Mouse (Mus musculus): ENCODE results near the gene Slc5a4a. TPM values are rescaled to one million over a fixed set of nuclear protein-coding genes. Genes with fewer than 3 reads are reported as not detected.
A peak's percentile ranks its signal among the peaks of the same experiment; 100 is the strongest.

The Slc5a4a gene
- polyA plus RNA-seq (2014; fragmentation: Nextera tagmentation; extraction: Ambion mirVana): not detected in 2 replicates

DNA sequence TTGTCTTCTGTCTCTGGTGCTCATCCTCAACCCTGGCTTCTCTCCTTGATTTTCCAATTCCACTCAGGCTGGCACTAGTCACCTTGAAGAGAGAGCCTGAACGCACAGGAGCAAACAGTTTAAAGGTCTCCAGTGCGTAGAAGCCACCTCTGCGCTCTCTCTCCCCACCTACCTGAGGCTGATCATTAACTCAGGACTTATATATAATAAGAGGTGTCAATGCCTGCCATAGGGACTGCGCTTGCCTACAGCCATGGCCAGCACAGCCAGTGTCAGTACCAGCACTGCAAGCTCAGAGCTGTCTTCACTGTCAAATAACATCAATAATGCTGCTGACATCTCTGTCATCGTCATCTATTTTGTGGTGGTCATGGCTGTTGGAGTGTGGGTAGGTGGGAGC, at the start of gene Slc5a4a:
TSS of gene Slc5a4a (plus strand) at position 174 of the 400 bp plus-strand sequence.
- DNase-seq (ENCODE audit: low spot score) (no peak), ATAC-seq (ENCODE audit: low read depth) (no peak)
- no peaks in the 10 kb centered on the region for H3K4me1 ChIP-seq (ENCODE audit: control insufficient read depth, insufficient read depth, low read length)
- no peak within 1 kb of the TSS for H3K9ac ChIP-seq (ENCODE audit: low read depth, low read length)
- no peak within 1 kb of the TSS for H3K27ac ChIP-seq (replicated peaks; ENCODE audit: low read depth, low read length)
- H3K4me2 ChIP-seq (ENCODE audit: low read depth, low read length): no peak within 1 kb of the TSS
- 93% methylated on average over 5 of the region's 5 CpGs for WGBS
- H3K9me3 ChIP-seq (ENCODE audit: control insufficient read depth, low read length): no peaks in the 10 kb centered on the region
- no peaks in the 10 kb centered on the region for H3K27me3 ChIP-seq (replicated peaks; ENCODE audit: control insufficient read depth, insufficient read depth, low read length)
- H3K36me3 ChIP-seq (ENCODE audit: control insufficient read depth, insufficient read depth, low read length): no peaks in the 10 kb centered on the region
- H3K4me3 ChIP-seq (ENCODE audit: low read depth, low read length): no peak within 1 kb of the TSS

DNA sequence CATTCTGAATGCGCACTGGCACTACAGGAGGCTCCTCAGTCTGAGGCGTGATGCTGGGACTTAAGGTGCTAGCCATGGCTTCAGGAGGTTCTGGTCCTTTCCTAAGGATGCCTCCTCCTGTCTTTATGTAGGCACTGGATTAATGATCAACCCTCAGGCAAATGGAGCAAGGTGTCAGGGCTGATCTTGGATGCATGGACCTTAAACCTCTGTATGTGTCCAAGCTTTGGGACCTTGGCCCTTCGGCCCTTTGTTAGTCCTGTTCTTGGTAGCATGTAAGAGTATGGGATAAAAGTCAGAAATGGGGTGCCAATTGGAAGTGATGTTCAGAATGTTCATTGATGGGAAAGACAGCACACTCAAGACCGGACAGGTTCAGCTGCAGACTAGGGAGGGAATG, 36.4 kb upstream of the Slc5a4a start, which contains the start of gene Slc5a4b:
TSS of gene Slc5a4b (minus strand) at position 101 of the 400 bp plus-strand sequence.
- no peak within 1 kb of the TSS for H3K27ac ChIP-seq (replicated peaks; ENCODE audit: low read depth, low read length)
- H3K9ac ChIP-seq (ENCODE audit: low read depth, low read length): no peak within 1 kb of the TSS
- H3K4me3 ChIP-seq (ENCODE audit: low read depth, low read length): no peak within 1 kb of the TSS
- no peaks in the 10 kb centered on the region for H3K9me3 ChIP-seq (ENCODE audit: control insufficient read depth, low read length)
- DNase-seq (ENCODE audit: low spot score): no peak
- WGBS: 88% methylated on average over 4 of the region's 4 CpGs
- no peak for ATAC-seq (ENCODE audit: low read depth)
- no peaks in the 10 kb centered on the region for H3K27me3 ChIP-seq (replicated peaks; ENCODE audit: control insufficient read depth, insufficient read depth, low read length)
- no peaks in the 10 kb centered on the region for H3K36me3 ChIP-seq (ENCODE audit: control insufficient read depth, insufficient read depth, low read length)
- H3K4me1 ChIP-seq (ENCODE audit: control insufficient read depth, insufficient read depth, low read length): no peaks in the 10 kb centered on the region
- no peak within 1 kb of the TSS for H3K4me2 ChIP-seq (ENCODE audit: low read depth, low read length)

DNA sequence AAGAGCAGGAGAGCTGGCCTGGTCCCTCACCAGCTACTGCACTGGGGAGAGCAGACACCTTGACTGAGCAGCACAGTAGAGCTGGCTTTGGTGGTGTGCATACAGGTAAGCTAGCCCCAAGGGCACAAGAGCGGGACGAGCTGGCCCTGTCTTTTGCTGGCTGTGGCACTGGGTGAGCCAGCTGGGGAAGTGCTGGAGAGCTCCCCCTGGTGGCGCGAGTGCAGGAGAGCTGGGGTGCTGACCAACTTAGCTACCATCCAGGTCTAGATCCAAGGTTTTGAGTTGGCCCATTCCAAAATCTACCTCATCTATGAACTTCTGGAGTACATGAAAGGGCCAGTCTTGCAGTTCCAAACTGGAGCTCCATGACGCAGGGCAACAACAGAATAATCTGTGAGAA, 29.3 kb upstream of the Slc5a4a start:
- no peak overlapping the region for H3K9ac ChIP-seq (ENCODE audit: low read depth, low read length)
- no peaks in the 10 kb centered on the region for H3K9me3 ChIP-seq (ENCODE audit: control insufficient read depth, low read length)
- no peaks in the 10 kb centered on the region for H3K36me3 ChIP-seq (ENCODE audit: control insufficient read depth, insufficient read depth, low read length)
- H3K27me3 ChIP-seq (replicated peaks; ENCODE audit: control insufficient read depth, insufficient read depth, low read length): no peaks in the 10 kb centered on the region
- H3K27ac ChIP-seq (replicated peaks; ENCODE audit: low read depth, low read length): no peak overlapping the region
- ATAC-seq (ENCODE audit: low read depth) (no peak), DNase-seq (ENCODE audit: low spot score) (peak; percentile 17)
- no peak overlapping the region for H3K4me2 ChIP-seq (ENCODE audit: low read depth, low read length)
- WGBS: 23% methylated on average over 5 of the region's 5 CpGs
- H3K4me1 ChIP-seq (ENCODE audit: control insufficient read depth, insufficient read depth, low read length): no peaks in the 10 kb centered on the region
- H3K4me3 ChIP-seq (ENCODE audit: low read depth, low read length): no peak overlapping the region

DNA sequence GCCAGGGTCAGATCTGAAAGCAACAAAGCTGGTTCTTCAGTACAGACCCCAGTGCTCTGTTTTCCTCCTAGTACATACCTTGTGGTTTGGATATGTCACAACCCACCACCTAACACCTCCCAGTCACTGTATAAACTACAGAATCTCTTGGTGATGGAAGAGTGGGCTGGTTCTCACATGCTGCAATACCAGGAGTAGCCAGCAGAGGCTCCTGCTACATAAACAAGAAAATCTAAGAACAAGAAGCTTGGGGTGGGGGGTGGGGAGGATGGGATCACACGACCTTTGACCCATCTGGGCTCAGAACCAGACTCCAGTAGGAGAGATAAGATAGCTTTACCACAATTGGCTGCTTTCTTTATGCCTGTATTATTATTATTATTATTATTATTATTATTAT, 28.5 kb upstream of the Slc5a4a start:
- WGBS: 18% methylated on average over 1 of the region's 1 CpGs
- Histone ChIP-seq H3K9me3 (ENCODE audit: control insufficient read depth, low read length) (no peaks in the 10 kb centered on the region), H3K27ac (replicated peaks; ENCODE audit: low read depth, low read length) (no peak overlapping the region), H3K27me3 (replicated peaks; ENCODE audit: control insufficient read depth, insufficient read depth, low read length) (no peaks in the 10 kb centered on the region), H3K4me1 (ENCODE audit: control insufficient read depth, insufficient read depth, low read length) (no peaks in the 10 kb centered on the region), H3K4me3 (ENCODE audit: low read depth, low read length) (no peak overlapping the region), H3K9ac (ENCODE audit: low read depth, low read length) (no peak overlapping the region), H3K36me3 (ENCODE audit: control insufficient read depth, insufficient read depth, low read length) (no peaks in the 10 kb centered on the region), H3K4me2 (ENCODE audit: low read depth, low read length) (no peak overlapping the region)
- ATAC-seq (ENCODE audit: low read depth) (no peak), DNase-seq (ENCODE audit: low spot score) (peak; percentile 4)

DNA sequence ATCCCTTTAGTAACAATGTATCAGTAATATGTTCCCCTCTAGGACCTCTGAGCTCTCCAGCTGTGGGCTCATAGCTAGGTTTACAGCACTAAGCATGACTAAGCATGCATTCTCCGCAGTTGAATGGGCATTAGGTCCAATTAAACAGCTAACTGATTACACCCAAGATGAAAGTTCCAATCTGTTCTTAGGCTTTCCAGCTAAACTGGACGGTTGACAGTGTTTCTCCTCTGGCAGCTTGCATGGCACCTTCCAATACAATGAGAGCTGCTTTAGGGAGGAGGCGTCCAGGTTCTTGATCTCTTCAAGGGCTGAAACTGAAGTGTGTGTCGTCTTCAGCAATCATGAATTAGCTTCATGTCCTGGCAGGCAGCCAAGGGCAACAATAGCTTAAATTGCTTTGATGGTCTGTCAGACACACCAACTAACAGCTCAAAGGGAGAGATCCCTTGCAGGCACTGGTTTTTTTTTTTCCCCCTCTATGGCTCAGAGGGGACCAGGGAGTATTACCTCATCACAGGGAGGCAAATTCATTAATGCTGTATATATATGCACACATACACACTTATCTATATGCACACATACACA, 27.0 kb upstream of the Slc5a4a start:
- no peak overlapping the region for H3K9ac ChIP-seq (ENCODE audit: low read depth, low read length)
- DNase-seq (ENCODE audit: low spot score): peak; percentile 70
- no peaks in the 10 kb centered on the region for H3K9me3 ChIP-seq (ENCODE audit: control insufficient read depth, low read length)
- H3K4me2 ChIP-seq (ENCODE audit: low read depth, low read length): no peak overlapping the region
- H3K27ac ChIP-seq (replicated peaks; ENCODE audit: low read depth, low read length): no peak overlapping the region
- no peak for ATAC-seq (ENCODE audit: low read depth)
- no peaks in the 10 kb centered on the region for H3K27me3 ChIP-seq (replicated peaks; ENCODE audit: control insufficient read depth, insufficient read depth, low read length)
- H3K4me3 ChIP-seq (ENCODE audit: low read depth, low read length): no peak overlapping the region
- H3K36me3 ChIP-seq (ENCODE audit: control insufficient read depth, insufficient read depth, low read length): no peaks in the 10 kb centered on the region
- 44% methylated on average over 4 of the region's 4 CpGs for WGBS
- no peaks in the 10 kb centered on the region for H3K4me1 ChIP-seq (ENCODE audit: control insufficient read depth, insufficient read depth, low read length)

DNA sequence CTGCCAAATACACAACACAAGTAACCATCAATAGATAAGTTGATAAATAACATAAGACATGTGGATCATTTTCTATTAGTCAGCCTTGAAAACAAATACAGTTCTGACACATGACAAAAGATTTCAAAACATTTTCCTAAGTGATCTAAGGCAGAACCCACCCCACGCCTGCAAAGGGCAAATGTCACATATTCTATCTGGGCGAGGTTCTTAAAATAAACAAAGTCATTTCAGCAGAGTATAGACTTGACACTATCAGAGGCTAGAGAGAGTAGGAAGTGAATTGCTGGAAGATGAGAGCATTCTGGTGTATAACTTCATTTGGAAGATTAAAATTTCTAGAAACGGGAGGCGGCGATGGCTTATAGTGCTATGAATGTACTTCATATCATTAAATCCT, 25.8 kb upstream of the Slc5a4a start:
- ATAC-seq (ENCODE audit: low read depth) (no peak), DNase-seq (ENCODE audit: low spot score) (no peak)
- H3K9ac ChIP-seq (ENCODE audit: low read depth, low read length): no peak overlapping the region
- H3K27ac ChIP-seq (replicated peaks; ENCODE audit: low read depth, low read length): no peak overlapping the region
- H3K4me3 ChIP-seq (ENCODE audit: low read depth, low read length): no peak overlapping the region
- H3K36me3 ChIP-seq (ENCODE audit: control insufficient read depth, insufficient read depth, low read length): no peaks in the 10 kb centered on the region
- no peaks in the 10 kb centered on the region for H3K4me1 ChIP-seq (ENCODE audit: control insufficient read depth, insufficient read depth, low read length)
- 71% methylated on average over 5 of the region's 5 CpGs for WGBS
- no peaks in the 10 kb centered on the region for H3K9me3 ChIP-seq (ENCODE audit: control insufficient read depth, low read length)
- no peak overlapping the region for H3K4me2 ChIP-seq (ENCODE audit: low read depth, low read length)
- no peaks in the 10 kb centered on the region for H3K27me3 ChIP-seq (replicated peaks; ENCODE audit: control insufficient read depth, insufficient read depth, low read length)

DNA sequence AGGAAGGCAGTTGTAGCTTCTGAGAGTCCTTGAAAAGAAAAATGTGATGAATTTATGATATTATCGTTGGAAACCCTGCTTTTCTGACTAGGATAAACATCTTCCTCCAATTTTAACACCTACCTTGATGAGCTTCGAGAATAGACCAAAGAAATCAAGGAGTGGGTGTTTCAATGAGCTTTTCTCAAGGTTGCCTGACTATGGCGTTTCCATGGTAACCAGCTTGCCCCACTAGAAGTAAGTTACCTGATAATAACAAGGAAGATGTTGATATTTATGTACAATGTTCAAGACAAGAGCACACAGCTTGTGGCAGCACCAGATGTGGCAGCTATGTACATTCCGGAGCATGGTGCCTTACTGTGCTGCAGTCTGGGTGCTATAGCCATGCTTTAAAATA, 14.7 kb upstream of the Slc5a4a start:
- H3K36me3 ChIP-seq (ENCODE audit: control insufficient read depth, insufficient read depth, low read length): no peaks in the 10 kb centered on the region
- no peak overlapping the region for H3K9ac ChIP-seq (ENCODE audit: low read depth, low read length)
- 72% methylated on average over 4 of the region's 4 CpGs for WGBS
- H3K27me3 ChIP-seq (replicated peaks; ENCODE audit: control insufficient read depth, insufficient read depth, low read length): no peaks in the 10 kb centered on the region
- no peaks in the 10 kb centered on the region for H3K4me1 ChIP-seq (ENCODE audit: control insufficient read depth, insufficient read depth, low read length)
- ATAC-seq (ENCODE audit: low read depth): no peak
- H3K9me3 ChIP-seq (ENCODE audit: control insufficient read depth, low read length): no peaks in the 10 kb centered on the region
- no peak overlapping the region for H3K4me3 ChIP-seq (ENCODE audit: low read depth, low read length)
- no peak overlapping the region for H3K4me2 ChIP-seq (ENCODE audit: low read depth, low read length)
- no peak for DNase-seq (ENCODE audit: low spot score)
- no peak overlapping the region for H3K27ac ChIP-seq (replicated peaks; ENCODE audit: low read depth, low read length)

DNA sequence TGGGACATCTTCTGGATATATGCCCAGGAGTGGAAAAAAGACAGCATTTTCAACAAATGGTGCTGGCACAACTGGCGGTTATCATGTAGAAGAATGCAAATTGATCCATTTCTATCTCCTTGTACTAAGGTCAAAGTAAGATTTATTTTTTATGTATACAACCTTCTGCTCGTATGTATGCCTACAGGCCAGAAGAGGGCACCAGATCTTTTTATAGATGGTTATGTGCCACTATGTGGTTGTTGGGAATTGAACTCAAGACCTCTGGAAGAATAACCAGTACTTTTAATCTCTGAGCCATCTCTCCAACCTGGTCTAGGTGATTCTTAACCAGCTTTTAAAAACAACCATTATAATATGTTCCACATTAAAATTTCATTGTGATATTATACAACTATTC, 10.9 kb upstream of the Slc5a4a start:
- H3K4me3 ChIP-seq (ENCODE audit: low read depth, low read length): no peak overlapping the region
- ATAC-seq (ENCODE audit: low read depth) (no peak), DNase-seq (ENCODE audit: low spot score) (no peak)
- no peaks in the 10 kb centered on the region for H3K36me3 ChIP-seq (ENCODE audit: control insufficient read depth, insufficient read depth, low read length)
- H3K27me3 ChIP-seq (replicated peaks; ENCODE audit: control insufficient read depth, insufficient read depth, low read length): no peaks in the 10 kb centered on the region
- H3K27ac ChIP-seq (replicated peaks; ENCODE audit: low read depth, low read length): no peak overlapping the region
- H3K4me2 ChIP-seq (ENCODE audit: low read depth, low read length): no peak overlapping the region
- WGBS: 85% methylated on average over 2 of the region's 2 CpGs
- H3K9me3 ChIP-seq (ENCODE audit: control insufficient read depth, low read length): no peaks in the 10 kb centered on the region
- no peak overlapping the region for H3K9ac ChIP-seq (ENCODE audit: low read depth, low read length)
- no peaks in the 10 kb centered on the region for H3K4me1 ChIP-seq (ENCODE audit: control insufficient read depth, insufficient read depth, low read length)

DNA sequence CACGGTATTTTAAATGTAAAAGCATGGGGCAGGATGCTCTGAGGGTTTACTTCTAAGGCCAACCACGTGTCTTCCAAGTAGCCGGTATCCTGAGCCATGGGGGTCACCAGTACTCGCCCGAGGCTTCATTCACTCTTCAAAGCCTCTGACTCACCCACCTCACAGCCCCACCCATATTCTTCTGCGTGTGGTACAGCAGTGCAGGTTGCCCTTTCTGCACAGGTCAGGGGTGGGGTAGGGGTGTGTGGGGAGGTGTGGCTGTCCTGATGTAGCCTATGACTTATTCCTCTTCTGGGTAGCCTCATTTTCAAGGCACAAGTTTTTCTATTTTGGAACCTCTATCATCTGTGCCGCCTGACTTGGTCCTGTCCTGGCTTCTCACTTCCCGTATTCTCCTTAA, 405 bp upstream of the Slc5a4a start:
- H3K4me1 ChIP-seq (ENCODE audit: control insufficient read depth, insufficient read depth, low read length): no peaks in the 10 kb centered on the region
- H3K4me3 ChIP-seq (ENCODE audit: low read depth, low read length): no peak overlapping the region
- H3K27me3 ChIP-seq (replicated peaks; ENCODE audit: control insufficient read depth, insufficient read depth, low read length): no peaks in the 10 kb centered on the region
- 69% methylated on average over 8 of the region's 8 CpGs for WGBS
- no peak for DNase-seq (ENCODE audit: low spot score)
- H3K36me3 ChIP-seq (ENCODE audit: control insufficient read depth, insufficient read depth, low read length): no peaks in the 10 kb centered on the region
- ATAC-seq (ENCODE audit: low read depth): no peak
- no peaks in the 10 kb centered on the region for H3K9me3 ChIP-seq (ENCODE audit: control insufficient read depth, low read length)
- no peak overlapping the region for H3K27ac ChIP-seq (replicated peaks; ENCODE audit: low read depth, low read length)
- H3K9ac ChIP-seq (ENCODE audit: low read depth, low read length): no peak overlapping the region
- H3K4me2 ChIP-seq (ENCODE audit: low read depth, low read length): no peak overlapping the region

Data from embryonic facial prominence, embryonic 14.5 days (tissue).